Mouse (Mus musculus) ES-E14 (cell line): ENCODE measurements around the gene Gbf1. TPM values are rescaled to one million over a fixed set of nuclear protein-coding genes. Genes with fewer than 3 reads are reported as not detected.

Experiments
- DNase-seq: peaks from one replicate; pipeline ENCODE4 v3.0.0-alpha.2; 2013; ENCODE audit warnings: low read depth, low spot score
- H3K27ac ChIP-seq: 2 replicates; pipeline ENCODE4 v1.5.1; 2012; ENCODE audit warnings: low read depth, mild to moderate bottlenecking, low read length, moderate library complexity, mixed read lengths; ENCODE audit not compliant: poor library complexity, insufficient read depth, severe bottlenecking
- H3K36me3 ChIP-seq: 2 replicates; pipeline ENCODE4 v1.6.1; 2012; ENCODE audit warnings: mild to moderate bottlenecking, low read length, moderate library complexity, mixed read lengths; ENCODE audit not compliant: control insufficient read depth, poor library complexity, insufficient read depth, severe bottlenecking
- H3K4me1 ChIP-seq, 2 experiments: fragments of 150-350 bp in 1 of 2; sonication (generic) in 1 of 2; 2 replicates each; pipeline ENCODE4 v1.6.1; 2012; ENCODE audit warnings: low read length in 2 of 2, mild to moderate bottlenecking in 1 of 2, mixed read lengths in 1 of 2; ENCODE audit not compliant: control insufficient read depth in 2 of 2, insufficient read depth in 2 of 2, poor library complexity in 1 of 2
- H3K4me3 ChIP-seq, 2 experiments: fragments of 150-350 bp in 1 of 2; sonication (generic) in 1 of 2; 2 replicates each; pipeline ENCODE4 v1.5.1; 2012; ENCODE audit warnings: low read length in 2 of 2, low read depth in 1 of 2, mild to moderate bottlenecking in 1 of 2, mixed read lengths in 1 of 2; ENCODE audit not compliant: insufficient read depth in 1 of 2, poor library complexity in 1 of 2, severe bottlenecking in 1 of 2
- H3K9ac ChIP-seq: 2 replicates; pipeline ENCODE4 v1.6.1; 2012; ENCODE audit warnings: low read depth, mild to moderate bottlenecking, low read length, mixed read lengths; ENCODE audit not compliant: poor library complexity, insufficient read depth, severe bottlenecking
- H3K9me3 ChIP-seq: fragments of 150-350 bp; sonication (generic); 2 replicates; pipeline ENCODE4 v1.6.1; 2012; ENCODE audit warnings: low read depth, mild to moderate bottlenecking, low read length; ENCODE audit not compliant: control insufficient read depth, insufficient read depth
- CHD2 ChIP-seq: IDR thresholded peaks from 2 replicates; pipeline ENCODE4 v1.6.1; 2014; ENCODE audit warnings: mild to moderate bottlenecking, low read depth, low read length, inconsistent platforms
- HCFC1 ChIP-seq: IDR thresholded peaks from 2 replicates; pipeline ENCODE4 v1.6.1; 2012; ENCODE audit warnings: low read length, inconsistent platforms, borderline replicate concordance; ENCODE audit not compliant: insufficient read depth
- MAFK ChIP-seq: IDR thresholded peaks from 2 replicates; pipeline ENCODE4 v1.6.1; 2014; ENCODE audit warnings: mild to moderate bottlenecking, low read depth, low read length, inconsistent platforms; ENCODE audit not compliant: insufficient read depth
- ZC3H11A ChIP-seq: IDR thresholded peaks from 2 replicates; pipeline ENCODE4 v1.6.1; 2012; ENCODE audit warnings: low read depth, mild to moderate bottlenecking, inconsistent platforms, low read length, borderline replicate concordance
- ZNF384 ChIP-seq: IDR thresholded peaks from 2 replicates; pipeline ENCODE4 v1.6.1; 2012; ENCODE audit warnings: low read depth, low read length, inconsistent platforms
- in situ Hi-C, 2 experiments: fragments of 600-800 bp; cut with MboI; formaldehyde crosslinking; loops; one replicate each; pipeline ENCODE4 v1.15.1; 2025; ENCODE audit warnings: low sequenced_read_pairs in 2 of 2, inconsistent platforms in 1 of 2; ENCODE audit not compliant: unreplicated experiment in 2 of 2
- total RNA-seq: library from RNA; depleted of rRNA; stranded (reverse); fragments of 300-350 nt; gene quantifications from 2 replicates; pipeline ENCODE4 v1.2.3, GENCODE M21; 2012

The Gbf1 gene
- total RNA-seq, 1 experiment, result 29.0 TPM

DNA sequence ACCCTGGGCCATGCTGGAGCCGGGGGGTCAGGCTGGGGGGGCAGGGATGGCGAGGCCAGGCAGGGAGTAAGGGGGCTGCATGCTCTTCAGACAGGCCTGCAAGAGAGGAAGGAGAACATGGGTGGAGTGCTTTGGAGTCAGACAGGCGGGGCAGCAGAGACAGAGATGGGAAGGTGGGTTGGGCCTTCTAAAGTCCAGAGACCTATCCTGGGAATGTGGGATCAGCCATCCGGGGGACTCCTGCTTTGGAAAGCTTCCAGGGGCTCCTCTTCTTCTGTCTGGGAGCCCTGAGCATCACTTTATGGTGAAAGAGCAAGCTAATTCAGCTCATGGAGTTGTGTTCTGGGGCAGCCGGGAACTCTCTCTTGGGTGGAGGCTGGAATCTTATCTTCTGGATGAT is 172.6 kb downstream of the Gbf1 start:
- Histone ChIP-seq H3K36me3 (no peaks in the 10 kb centered on the region), H3K27ac (no peak overlapping the region), H3K4me3 (no peak overlapping the region), H3K9ac (no peak overlapping the region), H3K4me1 (peaks cover 3 to 8% of the 10 kb centered on the region in 2 experiments; a peak in 2 of 4 replicates), H3K9me3 (no peaks in the 10 kb centered on the region)
- in situ Hi-C loops, result no loop called here
- TF ChIP-seq HCFC1 (no peak), MAFK (no peak), ZC3H11A (no peak), CHD2 (no peak), ZNF384 (no peak)
- DNase-seq, result no peak

DNA sequence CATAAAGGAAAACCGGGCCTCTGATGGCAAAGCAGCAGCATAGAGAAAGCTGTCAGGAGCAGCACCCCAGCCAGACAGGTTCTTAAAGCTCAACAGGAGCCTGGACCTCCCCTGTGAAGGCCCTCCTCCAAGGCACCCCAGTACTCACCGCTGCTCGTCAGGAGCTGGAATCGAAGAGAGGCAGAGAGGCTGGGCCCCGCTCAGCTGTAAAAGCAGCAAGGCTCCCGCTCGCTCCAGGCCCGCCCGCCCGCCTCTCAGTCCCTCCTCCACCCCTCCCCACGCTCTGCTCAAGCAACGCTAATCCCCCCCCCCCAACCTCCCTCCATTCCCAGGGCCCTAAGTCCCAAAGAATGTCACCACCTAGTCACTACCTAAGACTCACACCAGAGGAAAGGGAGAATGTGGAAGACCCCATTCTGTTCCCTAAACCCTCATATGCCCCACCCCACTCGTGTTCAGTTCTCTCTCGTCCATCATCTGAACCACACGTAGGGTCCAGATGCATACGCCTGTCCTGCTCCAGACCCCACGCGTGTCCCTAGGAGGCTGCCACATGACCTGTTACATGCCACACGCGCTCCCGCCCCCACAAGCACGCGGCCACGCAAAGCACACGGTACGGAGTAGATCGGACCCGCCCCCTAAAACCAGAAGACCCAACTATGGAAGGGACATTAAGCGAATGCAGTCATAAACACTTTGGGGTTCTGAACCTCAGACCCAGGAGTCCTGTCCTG is 173.9 kb downstream of the Gbf1 start:
- TF ChIP-seq CHD2 (no peak), ZNF384 (no peak), ZC3H11A (no peak), MAFK (no peak), HCFC1 (no peak)
- Histone ChIP-seq H3K36me3 (peaks cover 6% of the 10 kb centered on the region; the same call in 1 of the 2 replicates), H3K4me1 (peaks cover 3 to 8% of the 10 kb centered on the region in 2 experiments; a peak in 2 of 4 replicates), H3K9ac (no peak overlapping the region), H3K27ac (no peak overlapping the region; the same call in 1 of the 2 replicates), H3K4me3 (peak overlapping the region; percentile 45 to 67; a peak in 3 of 4 replicates), H3K9me3 (no peaks in the 10 kb centered on the region)
- in situ Hi-C loops, result no loop called here
- no peak for DNase-seq

DNA sequence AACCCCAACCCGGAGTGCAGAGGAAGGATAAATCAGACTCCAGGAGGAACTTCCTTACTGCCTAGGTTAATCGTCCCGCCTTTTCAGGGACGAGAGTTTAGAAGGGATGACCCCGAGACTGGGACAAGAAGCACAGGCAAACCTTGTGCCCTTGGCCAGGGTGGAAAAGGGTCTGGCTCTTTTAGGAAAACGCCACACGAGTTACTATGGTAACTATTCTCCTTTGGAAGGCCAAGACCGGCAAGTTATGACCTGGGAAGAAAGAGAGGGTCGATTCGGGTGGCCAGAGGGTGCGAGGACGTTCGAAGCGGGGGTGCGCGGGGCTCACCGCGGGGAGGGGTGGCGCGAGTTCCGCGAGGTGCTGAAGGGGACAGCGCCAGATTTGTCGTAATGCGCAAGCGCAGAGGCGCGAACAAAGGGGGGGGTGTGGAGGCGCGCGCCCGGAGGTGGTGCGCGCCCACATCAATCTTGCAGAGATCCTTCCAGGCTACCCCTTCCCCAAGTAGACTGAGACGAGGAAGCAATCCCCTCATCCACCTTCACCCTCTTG is 174.5 kb downstream of the Gbf1 start, which contains the start of gene Psd:
Gene Psd (minus strand): TSS at position 401 of the 550 bp plus-strand sequence.
- H3K27ac ChIP-seq, result no peak within 1 kb of the TSS; the same call in 1 of the 2 replicates
- H3K36me3 ChIP-seq, result peaks cover 9% of the 10 kb centered on the region; the same call in 1 of the 2 replicates
- H3K9ac ChIP-seq, result 0 out of 2 replicates have a peak within 1 kb of the TSS, but pooled peaks have one; percentile 86
- in situ Hi-C loops, result no loop called here
- no peak for DNase-seq
- H3K4me3 ChIP-seq, result peak within 1 kb of the TSS; percentile 87 to 99
- no peak for TF ChIP-seq CHD2
- TF ChIP-seq HCFC1, result peak; percentile 47; the same call in 1 of the 2 replicates
- peaks cover 3 to 8% of the 10 kb centered on the region in 2 experiments; a peak in 2 of 4 replicates for H3K4me1 ChIP-seq
- H3K9me3 ChIP-seq, result no peaks in the 10 kb centered on the region

DNA sequence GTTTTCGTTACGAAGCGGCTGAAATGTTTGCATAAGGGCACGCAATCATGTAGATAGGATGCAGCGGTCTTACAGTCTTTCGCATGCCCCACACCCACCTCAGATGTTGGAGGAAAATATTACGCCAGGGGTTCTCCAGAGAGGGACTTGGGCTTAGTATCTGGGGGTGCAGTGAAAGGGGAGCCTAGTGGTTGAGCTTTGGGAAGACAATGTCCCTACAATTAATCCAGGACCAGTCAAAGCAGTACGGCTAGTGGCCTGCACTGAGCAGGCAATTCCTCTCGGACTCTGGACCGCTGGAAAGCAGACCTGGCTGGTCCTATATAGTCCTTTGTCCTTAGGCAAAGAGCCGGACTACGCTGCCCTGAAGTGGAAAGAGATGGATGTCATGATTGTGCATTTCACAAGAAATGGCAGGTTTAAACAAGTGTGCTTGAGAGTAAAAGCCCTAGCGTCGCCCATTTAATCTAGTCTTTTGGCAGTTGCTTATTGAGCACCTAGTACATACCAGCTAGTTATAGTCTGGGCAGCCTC is 175.3 kb downstream of the Gbf1 start:
- peaks cover 12% of the 10 kb centered on the region; the same call in 1 of the 2 replicates for H3K36me3 ChIP-seq
- H3K27ac ChIP-seq, result no peak overlapping the region
- H3K9me3 ChIP-seq, result no peaks in the 10 kb centered on the region
- peaks cover 3 to 8% of the 10 kb centered on the region in 2 experiments; a peak in 2 of 4 replicates for H3K4me1 ChIP-seq
- no peak for DNase-seq
- no peak overlapping the region for H3K9ac ChIP-seq
- in situ Hi-C loops, result no loop called here
- no peak for TF ChIP-seq ZC3H11A
- TF ChIP-seq CHD2, result no peak
- no peak for TF ChIP-seq HCFC1
- no peak for TF ChIP-seq MAFK
- TF ChIP-seq ZNF384, result no peak
- peak overlapping the region; percentile 87 to 99 for H3K4me3 ChIP-seq
